Mouse (Mus musculus) spleen, adult 2 months (tissue): Measurements from ENCODE around the gene Ppm1n. TPM values are rescaled to one million over a fixed set of nuclear protein-coding genes. Genes with fewer than 3 reads are reported as not detected.

Source experiments
- DNase-seq, 2 experiments: peaks; one replicate each; pipeline versions ENCODE4 v3.0.0 to v3.0.0-alpha.2; 2012 to 2021; ENCODE audit warnings: low spot score in 2 of 2, low read depth in 1 of 2
- H3K27ac ChIP-seq: fragments of 200-500 bp; 2 replicates; pipeline ENCODE4 v1.5.1; 2012; ENCODE audit warnings: low read length, inconsistent platforms; ENCODE audit not compliant: insufficient read depth
- H3K27me3 ChIP-seq: fragments of 200-500 bp; 2 replicates; pipeline ENCODE4 v1.6.1; 2012; ENCODE audit warnings: mild to moderate bottlenecking, moderate library complexity, low read length, inconsistent platforms; ENCODE audit not compliant: control insufficient read depth, insufficient read depth
- H3K36me3 ChIP-seq: fragments of 200-500 bp; 2 replicates; pipeline ENCODE4 v1.6.1; 2012; ENCODE audit warnings: mild to moderate bottlenecking, low read length, inconsistent platforms; ENCODE audit not compliant: control insufficient read depth, insufficient read depth
- H3K4me1 ChIP-seq: fragments of 200-500 bp; 2 replicates; pipeline ENCODE4 v1.6.1; 2011; ENCODE audit warnings: inconsistent platforms; ENCODE audit not compliant: control insufficient read depth, insufficient read depth, insufficient read length
- H3K4me3 ChIP-seq: fragments of 200-500 bp; 2 replicates; pipeline ENCODE4 v1.5.1; 2011; ENCODE audit warnings: mild to moderate bottlenecking, inconsistent platforms; ENCODE audit not compliant: insufficient read depth, insufficient read length; ENCODE audit errors: extremely low read depth
- CTCF ChIP-seq: fragments of 200-500 bp; IDR thresholded peaks from 2 replicates; pipeline ENCODE4 v1.5.1; 2011; ENCODE audit warnings: mild to moderate bottlenecking, inconsistent platforms; ENCODE audit not compliant: insufficient read depth, insufficient read length, insufficient replicate concordance; ENCODE audit errors: extremely low read depth
- POLR2A ChIP-seq: fragments of 200-500 bp; IDR thresholded peaks from 2 replicates; pipeline ENCODE4 v1.6.1; 2011; ENCODE audit warnings: low read depth, low read length, inconsistent platforms
- WGBS: fragments of 180-500 bp; shearing (Covaris S2); methylation state at CpG from one replicate; pipeline ENCODE4 v1.1.7; 2018; 5-methylcytosine and 5-hydroxymethylcytosine counted together
- polyA plus RNA-seq: library from polyadenylated mRNA; depleted of rRNA; stranded (reverse); fragments of >200 nt; gene quantifications from 2 replicates; pipeline ENCODE4 v1.2.3, GENCODE M21; 2012

The Ppm1n gene
- polyA plus RNA-seq, 1 experiment = 3.3 TPM

DNA sequence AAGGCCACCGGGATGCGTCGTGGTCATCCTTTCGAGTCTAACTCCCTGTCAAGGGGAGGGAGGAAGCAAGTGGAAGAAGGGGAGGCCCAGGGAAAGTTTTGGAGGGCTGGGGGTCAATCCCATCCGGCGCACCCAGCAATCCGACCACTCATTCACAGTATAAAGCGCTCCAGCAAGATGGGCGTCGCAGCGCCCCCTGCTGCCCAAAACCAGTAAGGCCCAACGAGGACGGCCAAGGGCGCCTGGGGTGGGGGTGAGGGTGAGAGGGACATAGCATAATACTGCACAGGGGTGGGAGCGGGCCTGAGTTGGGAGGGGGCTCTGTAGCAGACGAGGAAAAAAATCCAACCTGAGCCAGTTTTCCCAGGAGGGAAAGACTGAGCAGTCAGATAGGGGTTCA is 23.9 kb upstream of the Ppm1n start:
- no peak for TF ChIP-seq POLR2A
- TF ChIP-seq CTCF = peak; percentile 84
- no peak overlapping the region for H3K4me3 ChIP-seq
- H3K27ac ChIP-seq = no peak overlapping the region
- peaks cover 10% of the 10 kb centered on the region for H3K27me3 ChIP-seq
- WGBS = 4% methylated on average over 16 of the region's 16 CpGs
- no peaks in the 10 kb centered on the region for H3K36me3 ChIP-seq
- DNase-seq = peak in 1 of 2 experiments; percentile 68
- peaks cover 13% of the 10 kb centered on the region; the same call in 1 of the 2 replicates for H3K4me1 ChIP-seq

- Histone ChIP-seq H3K4me3 (no peak overlapping the region), H3K4me1 (peaks cover 12% of the 10 kb centered on the region; the same call in 1 of the 2 replicates), H3K27ac (no peak overlapping the region), H3K27me3 (peaks cover 10% of the 10 kb centered on the region), H3K36me3 (no peaks in the 10 kb centered on the region)
- no peak for TF ChIP-seq POLR2A
- no peak for TF ChIP-seq CTCF
- 82% methylated on average over 12 of the region's 12 CpGs for WGBS
- DNase-seq = no peak
Measured at GRCm38 (mm10) chr7:19303046-19303305, 23.1 kb upstream of the Ppm1n start.

DNA sequence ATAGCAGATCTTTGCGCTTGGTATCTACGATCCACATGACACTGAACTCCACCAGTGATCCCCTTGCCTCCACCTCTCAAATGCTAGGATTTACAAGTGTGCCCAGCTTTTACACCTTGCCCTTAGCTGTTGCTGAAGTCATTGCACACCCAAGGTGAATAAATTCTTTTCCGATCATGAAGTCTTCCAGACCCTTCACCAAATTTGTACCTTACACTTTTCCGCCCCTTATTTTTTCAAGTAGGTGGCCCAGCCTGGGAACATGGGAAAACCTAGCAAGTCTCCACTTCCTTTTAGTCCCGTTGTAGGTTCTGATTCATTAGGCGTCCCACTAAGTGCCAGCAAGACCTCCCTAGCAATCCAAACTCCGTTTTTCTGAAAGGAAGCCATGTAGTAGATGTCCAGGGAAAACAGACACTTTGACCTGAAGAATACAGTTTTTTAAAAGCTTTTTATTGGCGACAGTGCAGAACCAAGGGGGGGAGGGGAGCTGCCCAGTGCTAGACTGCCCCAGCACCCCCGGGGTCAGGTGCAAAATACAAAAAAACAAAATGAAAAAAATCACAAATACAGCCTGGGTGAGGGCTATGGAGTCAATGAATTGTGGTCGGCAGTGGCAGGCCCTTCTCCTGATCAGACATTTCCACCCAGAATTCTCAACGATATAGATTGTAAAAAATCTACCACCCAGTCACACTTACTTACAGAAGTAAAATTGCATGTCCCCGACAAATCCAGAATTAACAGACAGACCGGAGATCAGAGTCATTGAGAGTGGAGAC is 22.6 kb upstream of the Ppm1n start:
- Histone ChIP-seq H3K4me1 (peaks cover 9% of the 10 kb centered on the region; the same call in 1 of the 2 replicates), H3K36me3 (no peaks in the 10 kb centered on the region), H3K27me3 (peaks cover 10% of the 10 kb centered on the region), H3K27ac (no peak overlapping the region), H3K4me3 (no peak overlapping the region)
- WGBS = 62% methylated on average over 13 of the region's 13 CpGs
- no peak for TF ChIP-seq POLR2A
- no peak for TF ChIP-seq CTCF
- DNase-seq = no peak

DNA sequence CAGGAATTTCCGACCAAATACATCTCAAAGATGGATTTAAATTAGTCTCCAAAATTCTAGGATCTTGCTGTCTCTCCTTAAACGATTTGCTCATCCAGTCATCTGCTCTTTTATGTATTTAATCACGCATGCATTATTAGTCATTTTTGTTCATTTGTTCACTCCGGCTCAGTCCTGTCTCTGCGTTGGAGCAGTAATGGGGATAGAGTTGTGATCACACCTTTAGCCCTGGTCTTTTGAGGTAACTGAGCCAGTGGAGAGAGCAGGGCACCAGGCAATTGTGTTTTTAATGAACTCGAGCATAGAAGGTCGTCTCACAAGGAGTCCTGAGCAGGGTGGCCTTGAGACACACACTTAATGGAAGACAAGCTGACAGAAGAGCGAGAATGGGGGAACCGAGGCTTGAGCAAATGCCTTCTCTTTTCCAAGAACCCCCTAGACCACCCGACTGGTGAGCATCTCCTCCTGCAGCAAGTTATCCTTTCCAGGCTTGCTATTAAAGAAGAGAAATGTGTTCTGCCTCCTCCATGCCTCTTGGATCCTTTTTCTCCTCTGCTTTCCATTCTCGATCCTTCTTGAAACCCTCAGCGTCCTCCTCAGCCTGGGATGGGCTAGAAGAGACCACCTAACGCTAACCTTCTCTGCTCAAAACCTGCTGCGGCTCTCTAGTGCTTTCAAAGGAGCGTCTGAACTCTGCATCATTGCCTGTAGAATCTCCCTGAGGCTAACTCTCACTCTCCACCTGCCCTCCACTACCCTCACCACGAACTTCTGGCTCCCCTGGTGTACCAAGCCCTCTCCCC is 21.8 kb upstream of the Ppm1n start:
- Histone ChIP-seq H3K27me3 (peaks cover 10% of the 10 kb centered on the region), H3K27ac (no peak overlapping the region), H3K4me1 (peaks cover 9% of the 10 kb centered on the region; the same call in 1 of the 2 replicates), H3K36me3 (no peaks in the 10 kb centered on the region), H3K4me3 (no peak overlapping the region)
- no peak for DNase-seq
- no peak for TF ChIP-seq CTCF
- no peak for TF ChIP-seq POLR2A
- WGBS = 15% methylated on average over 16 of the region's 16 CpGs

GRCm38 (mm10) chr7:19300501-19301421 is 20.9 kb upstream of the Ppm1n start:
- WGBS = under 1% methylated on average over 29 of the region's 29 CpGs
- peak; percentile 72 to 75 for DNase-seq

GRCm38 (mm10) chr7:19299194-19299593 is 19.3 kb upstream of the Ppm1n start:
- Histone ChIP-seq H3K27ac (no peak overlapping the region), H3K4me1 (peaks cover 3% of the 10 kb centered on the region; the same call in 1 of the 2 replicates), H3K27me3 (peaks cover 2% of the 10 kb centered on the region; the same call in 1 of the 2 replicates), H3K4me3 (no peak overlapping the region), H3K36me3 (no peaks in the 10 kb centered on the region)
- no peak for DNase-seq
- WGBS = 17% methylated on average over 3 of the region's 3 CpGs
- TF ChIP-seq CTCF (peak; percentile 64; the same call in 1 of the 2 replicates), POLR2A (no peak)

More at GRCm38 (mm10) chr7:19300501-19301421, 20.9 kb upstream of the Ppm1n start:
- TF ChIP-seq CTCF (peak; percentile 96), POLR2A (no peak)
- Histone ChIP-seq H3K27ac (no peak overlapping the region), H3K27me3 (peaks cover 10% of the 10 kb centered on the region), H3K4me1 (peaks cover 9% of the 10 kb centered on the region; the same call in 1 of the 2 replicates), H3K4me3 (peak overlapping the region; percentile 41), H3K36me3 (no peaks in the 10 kb centered on the region)
